Mouse (Mus musculus) kidney, postnatal 0 days (tissue): ENCODE measurements around the gene Alpl. TPM values are rescaled to one million over a fixed set of nuclear protein-coding genes. Genes with fewer than 3 reads are reported as not detected.

Experiments
- ATAC-seq: fragments of 200-750 bp; cut with Nextera tagmentation; replicated peaks from 2 replicates; pipeline ENCODE4 v1.8.0; 2017; ENCODE audit warnings: low read depth, moderate number of reproducible peaks, moderate TSS enrichment, moderate library complexity; ENCODE audit not compliant: low FRiP score
- DNase-seq: peaks from one replicate; pipeline ENCODE4 v3.0.0-alpha.2; 2016; ENCODE audit warnings: low spot score
- H3K27ac ChIP-seq: fragments of 300-500 bp; sonication (generic); 2 replicates; pipeline ENCODE4 v1.5.1; 2014; ENCODE audit warnings: mild to moderate bottlenecking
- H3K27me3 ChIP-seq: fragments of 300-500 bp; sonication (generic); 2 replicates; pipeline ENCODE4 v1.6.1; 2014; ENCODE audit warnings: low read length, mixed read lengths; ENCODE audit not compliant: insufficient read depth
- H3K36me3 ChIP-seq: fragments of 300-500 bp; sonication (generic); 2 replicates; pipeline ENCODE4 v1.6.1; 2014; ENCODE audit warnings: low read length, mixed read lengths; ENCODE audit not compliant: insufficient read depth
- H3K4me1 ChIP-seq: fragments of 300-500 bp; sonication (generic); replicated peaks from 2 replicates; pipeline ENCODE4 v1.6.1; 2014; ENCODE audit warnings: antibody characterized with exemption, low read length, mixed read lengths; ENCODE audit not compliant: insufficient read depth
- H3K4me2 ChIP-seq: fragments of 300-500 bp; sonication (generic); 2 replicates; pipeline ENCODE4 v1.6.1; 2014; ENCODE audit warnings: mild to moderate bottlenecking, low read length, moderate library complexity, mixed read lengths
- H3K4me3 ChIP-seq: fragments of 300-500 bp; sonication (generic); replicated peaks from 2 replicates; pipeline ENCODE4 v1.5.1; 2014; ENCODE audit warnings: low read depth, low read length
- H3K9ac ChIP-seq: fragments of 300-500 bp; sonication (generic); 2 replicates; pipeline ENCODE4 v1.6.1; 2014; ENCODE audit warnings: low read depth, low read length
- H3K9me3 ChIP-seq: fragments of 300-500 bp; sonication (generic); replicated peaks from 2 replicates; pipeline ENCODE4 v1.6.1; 2016; ENCODE audit warnings: low read length, inconsistent platforms, mixed read lengths
- CTCF ChIP-seq: IDR thresholded peaks from 2 replicates; pipeline ENCODE4 v1.5.1; 2016; ENCODE audit warnings: antibody characterized with exemption, low read depth, mild to moderate bottlenecking, moderate library complexity
- WGBS: fragments of 180-500 bp; shearing (Covaris S2); extraction: QIAGEN DNeasy Blood & Tissue Kit; methylation state at CpG from one replicate; pipeline ENCODE4 v1.1.7; 2014; 5-methylcytosine and 5-hydroxymethylcytosine counted together
- polyA plus RNA-seq: library from polyadenylated mRNA; unstranded; fragments of >200 nt; fragmentation: Nextera tagmentation; extraction: Ambion mirVana; gene quantifications from 2 replicates; pipeline ENCODE4 v1.2.1, GENCODE M21; 2015

The Alpl gene
- polyA plus RNA-seq, 1 experiment from 2014 or later: 34.3 TPM

- Histone ChIP-seq H3K4me2 (no peak overlapping the region), H3K4me1 (no peaks in the 10 kb centered on the region; the same call in 1 of the 2 replicates), H3K36me3 (no peaks in the 10 kb centered on the region), H3K9ac (no peak overlapping the region), H3K27me3 (peaks cover 2% of the 10 kb centered on the region; the same call in 1 of the 2 replicates), H3K27ac (no peak overlapping the region), H3K9me3 (no peaks in the 10 kb centered on the region), H3K4me3 (no peak overlapping the region)
- no peak for TF ChIP-seq CTCF
- ATAC-seq (no peak), DNase-seq (no peak)
- 41% methylated on average over 15 of the region's 15 CpGs for WGBS
Observed at GRCm38 (mm10) chr4:137719378-137720077, 76.7 kb downstream of the Alpl start.

GRCm38 (mm10) chr4:137717671-137718070, 78.5 kb downstream of the Alpl start:
- ATAC-seq: no peak
- Histone ChIP-seq H3K27me3 (no peaks in the 10 kb centered on the region), H3K27ac (no peak overlapping the region), H3K4me2 (no peak overlapping the region), H3K9ac (no peak overlapping the region), H3K4me3 (no peak overlapping the region), H3K4me1 (no peaks in the 10 kb centered on the region; the same call in 1 of the 2 replicates), H3K9me3 (no peaks in the 10 kb centered on the region), H3K36me3 (no peaks in the 10 kb centered on the region)
- WGBS: 59% methylated on average over 15 of the region's 15 CpGs
- TF ChIP-seq CTCF: no peak
- DNase-seq: no peak

- H3K36me3 ChIP-seq: no peaks in the 10 kb centered on the region
- ATAC-seq: no peak
- H3K27me3 ChIP-seq: no peaks in the 10 kb centered on the region
- no peak overlapping the region for H3K27ac ChIP-seq
- WGBS: 66% methylated on average over 7 of the region's 7 CpGs
- no peaks in the 10 kb centered on the region for H3K9me3 ChIP-seq
- H3K4me2 ChIP-seq: no peak overlapping the region
- TF ChIP-seq CTCF: no peak
- no peak overlapping the region for H3K4me3 ChIP-seq
- DNase-seq: no peak
- H3K9ac ChIP-seq: no peak overlapping the region
- H3K4me1 ChIP-seq: no peaks in the 10 kb centered on the region; the same call in 1 of the 2 replicates
Observed at GRCm38 (mm10) chr4:137717005-137717404, 79.2 kb downstream of the Alpl start.

- Histone ChIP-seq H3K27ac (no peak overlapping the region), H3K9ac (no peak overlapping the region), H3K36me3 (no peaks in the 10 kb centered on the region), H3K4me3 (no peak overlapping the region), H3K9me3 (no peaks in the 10 kb centered on the region), H3K4me2 (no peak overlapping the region), H3K4me1 (no peaks in the 10 kb centered on the region), H3K27me3 (no peaks in the 10 kb centered on the region)
- ATAC-seq (0 out of 2 replicates have a peak, but pooled peaks have one; percentile 40), DNase-seq (no peak)
- WGBS: 17% methylated on average over 8 of the region's 8 CpGs
- peak; percentile 65 for TF ChIP-seq CTCF
Observed at GRCm38 (mm10) chr4:137714020-137714624, 82.1 kb downstream of the Alpl start.

GRCm38 (mm10) chr4:137712963-137713362, 83.2 kb downstream of the Alpl start:
- WGBS: 87% methylated on average over 13 of the region's 13 CpGs
- Histone ChIP-seq H3K27me3 (no peaks in the 10 kb centered on the region), H3K4me1 (no peaks in the 10 kb centered on the region), H3K9ac (no peak overlapping the region), H3K9me3 (no peaks in the 10 kb centered on the region), H3K4me2 (no peak overlapping the region), H3K4me3 (no peak overlapping the region), H3K27ac (no peak overlapping the region), H3K36me3 (no peaks in the 10 kb centered on the region)
- ATAC-seq: no peak
- no peak for DNase-seq
- TF ChIP-seq CTCF: no peak

- 4% methylated on average over 51 of the region's 52 CpGs for WGBS
Observed at GRCm38 (mm10) chr4:137707216-137707990, 88.8 kb downstream of the Alpl start.

More at GRCm38 (mm10) chr4:137707216-137707990, 88.8 kb downstream of the Alpl start:
- peak overlapping the region; percentile 50; the same call in 1 of the 2 replicates for H3K9ac ChIP-seq
- DNase-seq: peak; percentile 93
- no peak for TF ChIP-seq CTCF
- no peaks in the 10 kb centered on the region for H3K27me3 ChIP-seq
- peak overlapping the region; percentile 45 for H3K4me3 ChIP-seq
- no peak overlapping the region; the same call in 1 of the 2 replicates for H3K27ac ChIP-seq
- H3K36me3 ChIP-seq: no peaks in the 10 kb centered on the region
- ATAC-seq: peak; percentile 80
- H3K9me3 ChIP-seq: no peaks in the 10 kb centered on the region
- no peaks in the 10 kb centered on the region for H3K4me1 ChIP-seq
- peak overlapping the region; percentile 68 for H3K4me2 ChIP-seq
